Mouse (Mus musculus) frontal cortex, adult (tissue): ENCODE measurements around the gene Tnpo2.

Experiments used
- ATAC-seq: cut with Nextera tagmentation; 2 replicates; pipeline ENCODE4 v1.9.2; 2017; ENCODE audit warnings: mild to moderate bottlenecking, moderate library complexity, mixed read lengths; ENCODE audit not compliant: low TSS enrichment

The Tnpo2 gene

GRCm38 (mm10) chr8:85027516-85027855, 9.2 kb upstream of the Tnpo2 start:
- ATAC-seq: no peak

- no peak for ATAC-seq
Measured at GRCm38 (mm10) chr8:85027922-85028321, 8.8 kb upstream of the Tnpo2 start.

GRCm38 (mm10) chr8:85029271-85029670, 7.4 kb upstream of the Tnpo2 start:
- ATAC-seq: no peak

GRCm38 (mm10) chr8:85032622-85033311, 3.9 kb upstream of the Tnpo2 start:
- no peak for ATAC-seq

- ATAC-seq: no peak
Measured at GRCm38 (mm10) chr8:85033867-85034266, 2.8 kb upstream of the Tnpo2 start.

GRCm38 (mm10) chr8:85034764-85035163, 2.0 kb upstream of the Tnpo2 start:
- no peak for ATAC-seq

- ATAC-seq: no peak
Measured at GRCm38 (mm10) chr8:85035165-85035727, 1.5 kb upstream of the Tnpo2 start.

- ATAC-seq: no peak
Measured at GRCm38 (mm10) chr8:85035728-85036310, 896 bp upstream of the Tnpo2 start.

- no peak for ATAC-seq
Measured at GRCm38 (mm10) chr8:85036381-85036717, 366 bp upstream of the Tnpo2 start.

- ATAC-seq: no peak
Measured at GRCm38 (mm10) chr8:85037366-85037680, 608 bp downstream of the Tnpo2 start.

- ATAC-seq: peak; percentile 21; the same call in 1 of the 2 replicates
Measured at GRCm38 (mm10) chr8:85037681-85038531, 1.2 kb downstream of the Tnpo2 start.

- no peak for ATAC-seq
Measured at GRCm38 (mm10) chr8:85043619-85044018, 6.9 kb downstream of the Tnpo2 start.

GRCm38 (mm10) chr8:85057367-85057766, 20.7 kb downstream of the Tnpo2 start:
- no peak for ATAC-seq

GRCm38 (mm10) chr8:85059879-85060616, 23.3 kb downstream of the Tnpo2 start, which contains the start of gene Fbxw9:
Gene Fbxw9 (plus strand): TSS chr8:85060055.
- peak; percentile 84 for ATAC-seq

GRCm38 (mm10) chr8:85062603-85063002, 25.9 kb downstream of the Tnpo2 start:
- ATAC-seq: no peak

- ATAC-seq: no peak
Measured at GRCm38 (mm10) chr8:85065213-85065612, 28.5 kb downstream of the Tnpo2 start.

GRCm38 (mm10) chr8:85067155-85067554, 30.4 kb downstream of the Tnpo2 start:
- ATAC-seq: no peak

GRCm38 (mm10) chr8:85067982-85068381, 31.3 kb downstream of the Tnpo2 start, which contains the start of gene Gm5741:
Gene Gm5741 (minus strand): TSS chr8:85067982.
- ATAC-seq: no peak

GRCm38 (mm10) chr8:85071041-85071440, 34.3 kb downstream of the Tnpo2 start:
- ATAC-seq: no peak

- ATAC-seq: peak; percentile 77
Measured at GRCm38 (mm10) chr8:85071514-85072281, 35.0 kb downstream of the Tnpo2 start, which contains the start of gene Dhps. Gene Dhps (plus strand): TSS chr8:85071757.

GRCm38 (mm10) chr8:85072364-85072929, 35.7 kb downstream of the Tnpo2 start:
- peak; percentile 10; the same call in 1 of the 2 replicates for ATAC-seq
